Mouse (Mus musculus) CH12.LX (cell line): ENCODE data around the gene Arid5b. TPM values are rescaled to one million over a fixed set of nuclear protein-coding genes. Genes with fewer than 3 reads are reported as not detected.

Source experiments
- DNase-seq: peaks from one replicate; pipeline ENCODE4 v3.0.0-alpha.2; 2013; ENCODE audit errors: extremely low read depth
- H3K27ac ChIP-seq: 2 replicates; pipeline ENCODE4 v1.5.1; 2012; ENCODE audit warnings: low read depth, mild to moderate bottlenecking, control low read depth, moderate library complexity; ENCODE audit not compliant: insufficient read depth
- H3K27me3 ChIP-seq: replicated peaks from 2 replicates; pipeline ENCODE3; 2012; ENCODE audit warnings: inconsistent platforms
- H3K36me3 ChIP-seq, 2 experiments: replicated peaks in 1 of 2; 2 replicates each; pipeline versions ENCODE3 to v1.6.1; 2012; ENCODE audit warnings: inconsistent platforms in 1 of 2, low read length in 1 of 2, mild to moderate bottlenecking in 1 of 2, mixed read lengths in 1 of 2, moderate library complexity in 1 of 2; ENCODE audit not compliant: control insufficient read depth in 1 of 2, insufficient read depth in 1 of 2
- H3K4me1 ChIP-seq, 2 experiments: 2 replicates each; pipeline ENCODE4 v1.6.1; 2012; ENCODE audit warnings: inconsistent platforms in 1 of 2, moderate library complexity in 1 of 2; ENCODE audit not compliant: insufficient read depth in 2 of 2, control insufficient read depth in 1 of 2
- H3K4me2 ChIP-seq: 2 replicates; pipeline ENCODE4 v1.6.1; 2012; ENCODE audit warnings: low read depth, mild to moderate bottlenecking, control low read depth; ENCODE audit not compliant: poor library complexity, insufficient read depth, severe bottlenecking
- H3K4me3 ChIP-seq, 3 experiments: fragments of 150-350 bp in 1 of 3; sonication (generic) in 1 of 3; replicated peaks in 1 of 3; 2 replicates each; pipeline versions ENCODE3 to v1.5.1; 2011 to 2012; ENCODE audit warnings: low read depth in 2 of 3, low read length in 2 of 3, mild to moderate bottlenecking in 2 of 3, moderate library complexity in 2 of 3, control low read depth in 1 of 3, improper control_type of control experiment in 1 of 3, inconsistent platforms in 1 of 3, mixed read lengths in 1 of 3; ENCODE audit not compliant: poor library complexity in 1 of 3
- H3K79me2 ChIP-seq: replicated peaks from 2 replicates; pipeline ENCODE4 v1.6.1; 2012; ENCODE audit warnings: mild to moderate bottlenecking, moderate library complexity; ENCODE audit not compliant: control insufficient read depth, poor library complexity, insufficient read depth, severe bottlenecking; ENCODE audit errors: extremely low read depth
- H3K9ac ChIP-seq: 2 replicates; pipeline ENCODE4 v1.6.1; 2012; ENCODE audit warnings: low read depth, mild to moderate bottlenecking, control low read depth, moderate library complexity; ENCODE audit not compliant: insufficient read depth
- H3K9me3 ChIP-seq: replicated peaks from 2 replicates; pipeline ENCODE3; 2012; ENCODE audit warnings: low read length, inconsistent platforms, mixed read lengths
- BHLHE40 ChIP-seq: IDR thresholded peaks from 2 replicates; pipeline ENCODE4 v1.6.1; 2011; ENCODE audit warnings: mild to moderate bottlenecking, low read depth, low read length, improper control_type of control experiment
- EP300 ChIP-seq: IDR thresholded peaks from 2 replicates; pipeline ENCODE4 v1.6.1; 2011; ENCODE audit warnings: low read length, improper control_type of control experiment
- HCFC1 ChIP-seq: IDR thresholded peaks from 2 replicates; pipeline ENCODE4 v1.6.1; 2012; ENCODE audit warnings: low read depth, mild to moderate bottlenecking, inconsistent platforms, low read length, improper control_type of control experiment
- JUN ChIP-seq: IDR thresholded peaks from 2 replicates; pipeline ENCODE4 v1.6.1; 2011; ENCODE audit warnings: low read depth, mild to moderate bottlenecking, low read length, improper control_type of control experiment, moderate library complexity; ENCODE audit not compliant: insufficient read depth
- MAZ ChIP-seq: IDR thresholded peaks from 2 replicates; pipeline ENCODE4 v1.6.1; 2012; ENCODE audit warnings: low read depth, mild to moderate bottlenecking, inconsistent platforms, low read length, improper control_type of control experiment, moderate library complexity
- MEF2A ChIP-seq: IDR thresholded peaks from 2 replicates; pipeline ENCODE4 v1.6.1; 2014; ENCODE audit warnings: low read depth, mild to moderate bottlenecking, inconsistent platforms, low read length, improper control_type of control experiment, borderline replicate concordance
- MYC ChIP-seq: IDR thresholded peaks from 2 replicates; pipeline ENCODE4 v1.6.1; 2011; ENCODE audit warnings: low read depth, mild to moderate bottlenecking, improper control_type of control experiment, low read length
- NRF1 ChIP-seq: IDR thresholded peaks from 2 replicates; pipeline ENCODE4 v1.6.1; 2014; ENCODE audit warnings: low read depth, mild to moderate bottlenecking, inconsistent platforms, low read length, improper control_type of control experiment, moderate library complexity
- SIN3A ChIP-seq: IDR thresholded peaks from 2 replicates; pipeline ENCODE4 v1.6.1; 2012; ENCODE audit warnings: low read length, improper control_type of control experiment, inconsistent platforms
- SMC3 ChIP-seq: IDR thresholded peaks from 2 replicates; pipeline ENCODE4 v1.6.1; 2011; ENCODE audit warnings: low read depth, low read length, improper control_type of control experiment
- UBTF ChIP-seq: IDR thresholded peaks from 2 replicates; pipeline ENCODE4 v1.6.1; 2012; ENCODE audit warnings: low read depth, mild to moderate bottlenecking, inconsistent platforms, low read length, improper control_type of control experiment, moderate library complexity
- USF1 ChIP-seq: IDR thresholded peaks from 2 replicates; pipeline ENCODE4 v1.6.1; 2014; ENCODE audit warnings: low read depth, mild to moderate bottlenecking, inconsistent platforms, low read length, improper control_type of control experiment
- ZNF384 ChIP-seq: IDR thresholded peaks from 2 replicates; pipeline ENCODE4 v1.6.1; 2012; ENCODE audit warnings: low read depth, low read length, improper control_type of control experiment, inconsistent platforms
- dilution Hi-C: fragments of 300-500 bp; cut with MboI; formaldehyde crosslinking; loops from 2 replicates; pipeline ENCODE4 v1.14.3; 2020; ENCODE audit warnings: low sequenced_read_pairs; ENCODE audit not compliant: extremely low pct_unique_long_range_greater_than_20kb, extremely low pct_ligation_motif_present
- in situ Hi-C: fragments of 300-500 bp; cut with MboI; formaldehyde crosslinking; loops from 3 replicates; pipeline ENCODE4 v1.14.3; 2019; ENCODE audit warnings: low sequenced_read_pairs, low pct_ligation_motif_present, low pct_unique_long_range_greater_than_20kb, mixed read lengths
- polyA plus RNA-seq: library from polyadenylated mRNA; unstranded; fragments of >175 nt; gene quantifications from 2 replicates; pipeline ENCODE4 v1.2.1, GENCODE M21; 2012; ENCODE audit warnings: low read depth; ENCODE audit not compliant: insufficient read length
- total RNA-seq, 2 experiments: library from RNA; depleted of rRNA; stranded (reverse); fragments of 300-350 nt in 1 of 2; fragments of >200 nt in 1 of 2; gene quantifications; 2 replicates each; pipeline ENCODE4 v1.2.3; 2012 to 2014

Gene Arid5b
- total and polyA plus RNA-seq, 3 experiments = 1.1 to 2.6 (median 1.8) TPM

DNA sequence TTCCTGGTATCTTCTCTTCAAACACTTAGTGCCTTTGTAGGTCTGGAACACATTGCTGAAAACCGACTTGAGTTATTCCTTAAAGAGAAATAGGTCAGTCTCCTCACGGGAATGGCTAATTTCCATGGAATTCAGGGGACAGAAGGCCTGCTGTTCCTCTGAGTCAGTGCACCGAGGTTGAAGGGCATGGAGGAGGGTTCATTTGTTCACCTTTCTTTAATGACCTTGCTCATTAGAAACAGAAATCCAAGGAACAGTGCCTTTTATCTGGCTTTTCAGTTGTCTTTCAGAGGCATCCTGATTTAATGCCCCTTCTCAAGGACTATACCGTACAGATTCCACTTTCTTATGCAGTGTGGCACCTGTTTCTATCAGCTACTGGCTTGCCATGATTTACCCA, 18.9 kb downstream of the Arid5b start:
- Histone ChIP-seq H3K27me3 (no peaks in the 10 kb centered on the region), H3K79me2 (peaks cover 2% of the 10 kb centered on the region), H3K9me3 (no peaks in the 10 kb centered on the region), H3K4me1 (peaks cover 14 to 53% of the 10 kb centered on the region in 2 experiments), H3K9ac (no peak overlapping the region), H3K4me3 (no peak overlapping the region), H3K36me3 (peaks cover 3 to 20% of the 10 kb centered on the region in 2 experiments), H3K27ac (no peak overlapping the region), H3K4me2 (no peak overlapping the region)
- no peak for DNase-seq
- TF ChIP-seq EP300 (no peak), JUN (no peak), HCFC1 (no peak)
- in situ Hi-C loops (no loop called here), dilution Hi-C loops (no loop called here)

DNA sequence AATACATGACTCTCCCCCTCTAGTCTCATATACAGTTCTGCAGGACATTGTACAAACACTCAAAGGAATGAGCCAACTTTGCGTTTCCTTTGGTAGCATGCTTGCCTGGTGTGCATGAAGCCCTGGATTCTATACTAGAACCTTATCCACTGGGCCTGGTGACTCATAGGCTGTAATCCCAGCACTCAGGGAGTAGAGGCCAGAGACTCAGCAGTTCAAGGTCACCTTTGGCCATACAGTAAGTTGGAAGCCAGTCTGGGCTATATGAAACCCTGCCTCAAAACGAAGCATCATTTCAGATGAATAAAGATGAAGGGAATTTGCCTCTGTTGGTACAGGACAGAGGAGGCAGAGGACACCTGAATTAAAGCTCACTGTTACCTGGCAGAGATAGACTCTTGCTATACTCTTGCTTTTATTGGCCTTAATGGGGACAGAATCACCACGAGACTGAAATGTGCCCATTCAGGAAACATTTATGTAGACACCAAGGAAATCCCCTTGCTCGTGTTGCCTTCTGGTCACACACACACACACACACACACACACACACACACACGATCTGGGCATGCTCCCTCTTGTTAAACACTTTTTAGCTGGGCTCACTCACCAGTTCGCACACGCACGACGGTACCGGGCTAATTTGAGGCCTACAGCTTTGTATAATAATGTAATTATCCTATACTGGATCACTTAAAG, 21.0 kb downstream of the Arid5b start:
- H3K9me3 ChIP-seq = no peaks in the 10 kb centered on the region
- in situ Hi-C loops = no loop called here
- no peak overlapping the region for H3K27ac ChIP-seq
- H3K9ac ChIP-seq = 0 out of 2 replicates have a peak overlapping the region, but pooled peaks have one; percentile 3
- DNase-seq = no peak
- H3K79me2 ChIP-seq = peaks cover 2% of the 10 kb centered on the region
- peaks cover 3 to 21% of the 10 kb centered on the region in 2 experiments for H3K36me3 ChIP-seq
- H3K27me3 ChIP-seq = no peaks in the 10 kb centered on the region
- dilution Hi-C loops = no loop called here
- TF ChIP-seq MAZ (no peak), ZNF384 (no peak), SMC3 (no peak), NRF1 (peak; percentile 72), MYC (0 out of 2 replicates have a peak, but pooled peaks have one; percentile 30), BHLHE40 (peak; percentile 78), USF1 (no peak), UBTF (no peak), SIN3A (no peak), EP300 (no peak), MEF2A (0 out of 2 replicates have a peak, but pooled peaks have one; percentile 19)
- peaks cover 10 to 45% of the 10 kb centered on the region in 2 experiments for H3K4me1 ChIP-seq
- no peak overlapping the region for H3K4me2 ChIP-seq
- no peak overlapping the region for H3K4me3 ChIP-seq
